Mouse (Mus musculus): ENCODE measurements at regions not wholly inside any gene's neighbourhood (a gene's known extent, or its start where the extent isn't known, plus 50 kb on each side); places are given as distances from the start of the nearest gene placed in this dataset.

- TF ChIP-seq CTCF (IDR thresholded peaks at IDR 0.05; ENCODE audit: low read depth): no peak
- TF ChIP-seq EP300 (optimal IDR thresholded peaks at IDR 0.05): no peak
Observed at GRCm38 (mm10) chr5:111507332-111507731, 90.2 kb downstream of the Mn1 start.

Data from stomach, postnatal 0 days (tissue).